Mouse (Mus musculus): ENCODE measurements around the gene Vcpkmt.

DNA sequence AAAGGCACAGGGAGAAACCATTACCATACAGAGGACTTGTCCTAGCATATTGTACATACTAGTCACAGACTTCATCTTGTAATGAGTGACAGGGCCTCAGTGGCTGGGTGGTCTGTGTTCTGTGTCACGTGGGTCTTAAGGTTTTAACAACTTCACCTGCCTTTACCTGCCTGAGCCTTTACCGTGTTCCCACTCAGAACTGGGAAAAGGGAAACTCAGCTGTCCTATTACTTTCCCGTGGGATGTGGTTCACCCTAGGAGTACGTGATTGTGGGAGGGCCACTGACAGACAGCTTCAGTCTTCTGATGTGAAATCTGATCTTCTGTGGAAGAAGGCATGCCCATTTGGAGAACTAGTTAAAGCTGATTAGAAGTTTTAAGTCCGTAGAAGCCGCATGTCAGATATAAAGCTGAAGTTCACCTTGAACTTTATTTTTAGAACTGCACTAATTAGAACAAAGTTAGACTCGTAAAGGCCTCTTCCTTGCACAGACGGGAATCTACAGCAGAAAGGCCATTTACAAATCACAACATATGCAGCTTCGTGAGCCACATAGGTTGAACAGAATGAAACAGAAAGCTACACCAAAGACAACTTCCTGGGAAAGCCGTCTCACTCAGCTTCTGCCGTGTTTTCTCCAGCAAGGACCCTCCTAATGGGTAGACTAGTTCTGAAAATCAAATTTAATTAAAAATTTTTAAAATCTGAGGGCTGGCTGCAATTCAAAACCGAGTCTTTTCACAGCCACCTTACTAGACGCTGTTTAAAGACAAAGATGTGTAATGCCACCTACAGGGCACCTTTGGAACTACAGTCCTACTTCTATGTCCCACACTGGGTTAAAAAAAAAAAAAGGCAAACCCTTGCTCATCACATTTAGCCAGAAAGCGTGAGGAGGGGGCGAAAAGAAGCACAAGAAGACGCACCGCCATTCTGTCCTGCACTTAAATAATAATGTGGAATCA, 8.6 kb downstream of the Vcpkmt start:
- TF ChIP-seq GATA1 (IDR thresholded peaks at IDR 0.05; ENCODE audit: borderline replicate concordance, low read length) (no peak), FLI1 (IDR thresholded peaks at IDR 0.05; ENCODE audit: low read length) (no peak)
